Mouse (Mus musculus) CH12.LX (cell line): ENCODE data around the gene Phc1.

Experiments used
- CHD2 ChIP-seq: IDR thresholded peaks from 2 replicates; pipeline ENCODE4 v1.6.1; 2011; ENCODE audit warnings: low read length, improper control_type of control experiment
- CTCF ChIP-seq, 2 experiments: IDR thresholded peaks in 1 of 2; conservative IDR thresholded peaks in 1 of 2; 2 replicates each; pipeline ENCODE4 v1.5.1; 2011 to 2012; ENCODE audit warnings: low read depth in 2 of 2, low read length in 2 of 2, improper control_type of control experiment in 1 of 2, inconsistent platforms in 1 of 2, mild to moderate bottlenecking in 1 of 2, moderate library complexity in 1 of 2
- E2F4 ChIP-seq: IDR thresholded peaks from 2 replicates; pipeline ENCODE4 v1.6.1; 2011; ENCODE audit warnings: low read depth, low read length, improper control_type of control experiment; ENCODE audit not compliant: insufficient replicate concordance
- EP300 ChIP-seq: IDR thresholded peaks from 2 replicates; pipeline ENCODE4 v1.6.1; 2011; ENCODE audit warnings: low read length, improper control_type of control experiment
- GABPA ChIP-seq: IDR thresholded peaks from 2 replicates; pipeline ENCODE4 v1.6.1; 2012; ENCODE audit warnings: low read depth, low read length, improper control_type of control experiment, inconsistent platforms; ENCODE audit not compliant: insufficient replicate concordance
- POLR2A ChIP-seq: IDR thresholded peaks from 2 replicates; pipeline ENCODE4 v1.6.1; 2011; ENCODE audit warnings: low read depth, mild to moderate bottlenecking, improper control_type of control experiment, low read length
- USF1 ChIP-seq: IDR thresholded peaks from 2 replicates; pipeline ENCODE4 v1.6.1; 2014; ENCODE audit warnings: low read depth, mild to moderate bottlenecking, inconsistent platforms, low read length, improper control_type of control experiment
- ZNF384 ChIP-seq: IDR thresholded peaks from 2 replicates; pipeline ENCODE4 v1.6.1; 2012; ENCODE audit warnings: low read depth, low read length, improper control_type of control experiment, inconsistent platforms

- no peak for TF ChIP-seq GABPA
- TF ChIP-seq EP300 = peak; percentile 39
- TF ChIP-seq CHD2 = no peak
- TF ChIP-seq POLR2A = no peak
- TF ChIP-seq CTCF (conservative IDR thresholded peaks at IDR 0.05 in 1 of 2, IDR thresholded peaks at IDR 0.05 in 1 of 2; ENCODE audit: low read depth in 2 of 2, low read length in 2 of 2) = no peak
- no peak for TF ChIP-seq USF1
- peak; percentile 68 for TF ChIP-seq ZNF384
- TF ChIP-seq E2F4 = no peak
These were observed 49.1 kb downstream of the Phc1 start for GRCm38 (mm10) chr6:122291264-122291663.
